Mouse (Mus musculus): ENCODE measurements around the gene Ttc5. TPM values are rescaled to one million over a fixed set of nuclear protein-coding genes. Genes with fewer than 3 reads are reported as not detected.
A peak's percentile ranks its signal among the peaks of the same experiment; 100 is the strongest.

Gene Ttc5
- polyA plus RNA-seq, 1 experiment from 2014 or later: 132 TPM

GRCm38 (mm10) chr14:50788157-50788556, 2.8 kb upstream of the Ttc5 start:
- no peak for ATAC-seq
- Histone ChIP-seq H3K9me3 (replicated peaks; ENCODE audit: control insufficient read depth, low read length, poor library complexity, severe bottlenecking) (no peaks in the 10 kb centered on the region), H3K9ac (ENCODE audit: low read depth, low read length) (no peak overlapping the region), H3K36me3 (ENCODE audit: control insufficient read depth, insufficient read depth, low read length) (no peaks in the 10 kb centered on the region), H3K4me1 (ENCODE audit: control insufficient read depth, insufficient read depth, low read length) (peaks cover 12% of the 10 kb centered on the region), H3K4me3 (ENCODE audit: low read depth, low read length) (no peak overlapping the region), H3K27me3 (ENCODE audit: control insufficient read depth, insufficient read depth, low read depth, low read length) (no peaks in the 10 kb centered on the region), H3K4me2 (ENCODE audit: low read length) (no peak overlapping the region), H3K27ac (ENCODE audit: low read length) (no peak overlapping the region)
- 11% methylated on average over 2 of the region's 2 CpGs for WGBS

- peak; percentile 4; the same call in 1 of the 2 replicates for ATAC-seq
- peak overlapping the region; percentile 81 for H3K9ac ChIP-seq (ENCODE audit: low read depth, low read length)
- H3K36me3 ChIP-seq (ENCODE audit: control insufficient read depth, insufficient read depth, low read length): peaks cover 16% of the 10 kb centered on the region
- peaks cover 15% of the 10 kb centered on the region for H3K4me1 ChIP-seq (ENCODE audit: control insufficient read depth, insufficient read depth, low read length)
- peak overlapping the region; percentile 81 for H3K4me3 ChIP-seq (ENCODE audit: low read depth, low read length)
- WGBS: 26% methylated on average over 16 of the region's 16 CpGs
- no peaks in the 10 kb centered on the region for H3K27me3 ChIP-seq (ENCODE audit: control insufficient read depth, insufficient read depth, low read depth, low read length)
- H3K9me3 ChIP-seq (replicated peaks; ENCODE audit: control insufficient read depth, low read length, poor library complexity, severe bottlenecking): 0 out of 2 replicates have a peak, but pooled peaks cover 3% of the 10 kb centered on the region
- peak overlapping the region; percentile 86 for H3K27ac ChIP-seq (ENCODE audit: low read length)
- peak overlapping the region; percentile 73 for H3K4me2 ChIP-seq (ENCODE audit: low read length)
Measured at GRCm38 (mm10) chr14:50784391-50785250, 698 bp downstream of the Ttc5 start.

- H3K4me2 ChIP-seq (ENCODE audit: low read length): no peak overlapping the region
- H3K27ac ChIP-seq (ENCODE audit: low read length): no peak overlapping the region
- WGBS: 94% methylated on average over 3 of the region's 3 CpGs
Measured at GRCm38 (mm10) chr14:50782166-50782565, 3.2 kb downstream of the Ttc5 start.

GRCm38 (mm10) chr14:50771342-50771741, 14.0 kb downstream of the Ttc5 start:
- H3K27me3 ChIP-seq (ENCODE audit: control insufficient read depth, insufficient read depth, low read depth, low read length): no peaks in the 10 kb centered on the region
- ATAC-seq: no peak

More at GRCm38 (mm10) chr14:50782166-50782565, 3.2 kb downstream of the Ttc5 start:
- no peak for ATAC-seq
- Histone ChIP-seq H3K4me3 (ENCODE audit: low read depth, low read length) (no peak overlapping the region), H3K27me3 (ENCODE audit: control insufficient read depth, insufficient read depth, low read depth, low read length) (no peaks in the 10 kb centered on the region), H3K36me3 (ENCODE audit: control insufficient read depth, insufficient read depth, low read length) (peaks cover 19% of the 10 kb centered on the region), H3K9ac (ENCODE audit: low read depth, low read length) (no peak overlapping the region), H3K9me3 (replicated peaks; ENCODE audit: control insufficient read depth, low read length, poor library complexity, severe bottlenecking) (0 out of 2 replicates have a peak, but pooled peaks cover 3% of the 10 kb centered on the region), H3K4me1 (ENCODE audit: control insufficient read depth, insufficient read depth, low read length) (peaks cover 15% of the 10 kb centered on the region)

GRCm38 (mm10) chr14:50765736-50766135, 19.6 kb downstream of the Ttc5 start:
- Histone ChIP-seq H3K9ac (ENCODE audit: low read depth, low read length) (no peak overlapping the region), H3K27ac (ENCODE audit: low read length) (no peak overlapping the region), H3K27me3 (ENCODE audit: control insufficient read depth, insufficient read depth, low read depth, low read length) (no peaks in the 10 kb centered on the region), H3K4me1 (ENCODE audit: control insufficient read depth, insufficient read depth, low read length) (no peaks in the 10 kb centered on the region), H3K36me3 (ENCODE audit: control insufficient read depth, insufficient read depth, low read length) (peaks cover 16% of the 10 kb centered on the region), H3K4me2 (ENCODE audit: low read length) (no peak overlapping the region), H3K9me3 (replicated peaks; ENCODE audit: control insufficient read depth, low read length, poor library complexity, severe bottlenecking) (no peaks in the 10 kb centered on the region), H3K4me3 (ENCODE audit: low read depth, low read length) (no peak overlapping the region)
- ATAC-seq: no peak
- WGBS: 92% methylated on average over 6 of the region's 6 CpGs

More at GRCm38 (mm10) chr14:50771342-50771741, 14.0 kb downstream of the Ttc5 start:
- H3K4me1 ChIP-seq (ENCODE audit: control insufficient read depth, insufficient read depth, low read length): no peaks in the 10 kb centered on the region
- no peak overlapping the region for H3K4me2 ChIP-seq (ENCODE audit: low read length)
- 89% methylated on average over 2 of the region's 2 CpGs for WGBS
- no peak overlapping the region for H3K9ac ChIP-seq (ENCODE audit: low read depth, low read length)
- H3K27ac ChIP-seq (ENCODE audit: low read length): no peak overlapping the region
- no peak overlapping the region for H3K4me3 ChIP-seq (ENCODE audit: low read depth, low read length)
- H3K36me3 ChIP-seq (ENCODE audit: control insufficient read depth, insufficient read depth, low read length): peaks cover 43% of the 10 kb centered on the region
- H3K9me3 ChIP-seq (replicated peaks; ENCODE audit: control insufficient read depth, low read length, poor library complexity, severe bottlenecking): no peaks in the 10 kb centered on the region

GRCm38 (mm10) chr14:50758416-50759085, 26.8 kb downstream of the Ttc5 start:
- Histone ChIP-seq H3K4me1 (ENCODE audit: control insufficient read depth, insufficient read depth, low read length) (no peaks in the 10 kb centered on the region), H3K27ac (ENCODE audit: low read length) (no peak overlapping the region), H3K36me3 (ENCODE audit: control insufficient read depth, insufficient read depth, low read length) (no peaks in the 10 kb centered on the region), H3K4me2 (ENCODE audit: low read length) (no peak overlapping the region), H3K9me3 (replicated peaks; ENCODE audit: control insufficient read depth, low read length, poor library complexity, severe bottlenecking) (no peaks in the 10 kb centered on the region), H3K9ac (ENCODE audit: low read depth, low read length) (no peak overlapping the region), H3K27me3 (ENCODE audit: control insufficient read depth, insufficient read depth, low read depth, low read length) (no peaks in the 10 kb centered on the region), H3K4me3 (ENCODE audit: low read depth, low read length) (no peak overlapping the region)
- 71% methylated on average over 5 of the region's 5 CpGs for WGBS
- no peak for ATAC-seq

GRCm38 (mm10) chr14:50744994-50745393, 40.3 kb downstream of the Ttc5 start, which contains the start of gene Olfr749:
TSS of gene Olfr749 (minus strand) at chr14:50745094.
- ATAC-seq: no peak
- H3K4me2 ChIP-seq (ENCODE audit: low read length): no peak within 1 kb of the TSS
- no peak within 1 kb of the TSS for H3K9ac ChIP-seq (ENCODE audit: low read depth, low read length)
- H3K9me3 ChIP-seq (replicated peaks; ENCODE audit: control insufficient read depth, low read length, poor library complexity, severe bottlenecking): no peaks in the 10 kb centered on the region
- H3K36me3 ChIP-seq (ENCODE audit: control insufficient read depth, insufficient read depth, low read length): no peaks in the 10 kb centered on the region
- H3K4me1 ChIP-seq (ENCODE audit: control insufficient read depth, insufficient read depth, low read length): no peaks in the 10 kb centered on the region
- H3K4me3 ChIP-seq (ENCODE audit: low read depth, low read length): no peak within 1 kb of the TSS
- H3K27me3 ChIP-seq (ENCODE audit: control insufficient read depth, insufficient read depth, low read depth, low read length): no peaks in the 10 kb centered on the region
- no peak within 1 kb of the TSS for H3K27ac ChIP-seq (ENCODE audit: low read length)

- H3K9me3 ChIP-seq (replicated peaks; ENCODE audit: control insufficient read depth, low read length, poor library complexity, severe bottlenecking): no peaks in the 10 kb centered on the region
- no peak for ATAC-seq
- H3K27ac ChIP-seq (ENCODE audit: low read length): no peak overlapping the region
- H3K9ac ChIP-seq (ENCODE audit: low read depth, low read length): no peak overlapping the region
- H3K4me2 ChIP-seq (ENCODE audit: low read length): no peak overlapping the region
- H3K36me3 ChIP-seq (ENCODE audit: control insufficient read depth, insufficient read depth, low read length): no peaks in the 10 kb centered on the region
- H3K27me3 ChIP-seq (ENCODE audit: control insufficient read depth, insufficient read depth, low read depth, low read length): no peaks in the 10 kb centered on the region
- no peaks in the 10 kb centered on the region for H3K4me1 ChIP-seq (ENCODE audit: control insufficient read depth, insufficient read depth, low read length)
- no peak overlapping the region for H3K4me3 ChIP-seq (ENCODE audit: low read depth, low read length)
- 73% methylated on average over 2 of the region's 2 CpGs for WGBS
Measured at GRCm38 (mm10) chr14:50741584-50741983, 43.7 kb downstream of the Ttc5 start.

GRCm38 (mm10) chr14:50740334-50740733, 45.0 kb downstream of the Ttc5 start:
- Histone ChIP-seq H3K9ac (ENCODE audit: low read depth, low read length) (no peak overlapping the region), H3K27ac (ENCODE audit: low read length) (no peak overlapping the region), H3K9me3 (replicated peaks; ENCODE audit: control insufficient read depth, low read length, poor library complexity, severe bottlenecking) (no peaks in the 10 kb centered on the region), H3K36me3 (ENCODE audit: control insufficient read depth, insufficient read depth, low read length) (no peaks in the 10 kb centered on the region), H3K27me3 (ENCODE audit: control insufficient read depth, insufficient read depth, low read depth, low read length) (no peaks in the 10 kb centered on the region), H3K4me3 (ENCODE audit: low read depth, low read length) (no peak overlapping the region), H3K4me1 (ENCODE audit: control insufficient read depth, insufficient read depth, low read length) (no peaks in the 10 kb centered on the region), H3K4me2 (ENCODE audit: low read length) (no peak overlapping the region)
- ATAC-seq: no peak
- WGBS: 78% methylated on average over 2 of the region's 2 CpGs
